Mouse (Mus musculus) hindbrain, embryonic 16.5 days (tissue): ENCODE data around the gene Mepce. TPM values are rescaled to one million over a fixed set of nuclear protein-coding genes. Genes with fewer than 3 reads are reported as not detected.
"Not testable (repeated sequence)": the region's sequence is repeated elsewhere in the genome, so short reads cannot be mapped to it uniquely, and the experiment has no call there.

Source experiments
- ATAC-seq: fragments of 200-750 bp; cut with Nextera tagmentation; 2 replicates; pipeline ENCODE4 v1.8.0; 2017; ENCODE audit warnings: moderate TSS enrichment, moderate library complexity
- H3K27ac ChIP-seq: fragments of 300-500 bp; sonication (generic); 2 replicates; pipeline ENCODE4 v1.5.1; 2014; ENCODE audit warnings: low read depth, mild to moderate bottlenecking, control low read depth, low read length, moderate library complexity
- H3K27me3 ChIP-seq: fragments of 300-500 bp; sonication (generic); replicated peaks from 2 replicates; pipeline ENCODE4 v1.6.1; 2014; ENCODE audit warnings: low read length; ENCODE audit not compliant: control insufficient read depth, insufficient read depth
- H3K36me3 ChIP-seq: fragments of 300-500 bp; sonication (generic); 2 replicates; pipeline ENCODE4 v1.6.1; 2014; ENCODE audit warnings: mild to moderate bottlenecking, low read length, moderate library complexity, mixed read lengths; ENCODE audit not compliant: control insufficient read depth, insufficient read depth
- H3K4me1 ChIP-seq: fragments of 300-500 bp; sonication (generic); 2 replicates; pipeline ENCODE4 v1.6.1; 2014; ENCODE audit warnings: low read depth, low read length; ENCODE audit not compliant: control insufficient read depth, insufficient read depth
- H3K4me2 ChIP-seq: fragments of 300-500 bp; sonication (generic); 2 replicates; pipeline ENCODE4 v1.6.1; 2014; ENCODE audit warnings: mild to moderate bottlenecking, low read length, control low read depth, moderate library complexity
- H3K4me3 ChIP-seq: fragments of 300-500 bp; sonication (generic); 2 replicates; pipeline ENCODE4 v1.5.1; 2014; ENCODE audit warnings: mild to moderate bottlenecking, low read length, control low read depth, moderate library complexity
- H3K9ac ChIP-seq: fragments of 300-500 bp; sonication (generic); 2 replicates; pipeline ENCODE4 v1.6.1; 2014; ENCODE audit warnings: low read depth, mild to moderate bottlenecking, control low read depth, low read length, moderate library complexity
- H3K9me3 ChIP-seq: fragments of 300-500 bp; sonication (generic); 2 replicates; pipeline ENCODE4 v1.6.1; 2014; ENCODE audit warnings: mild to moderate bottlenecking, low read length, moderate library complexity; ENCODE audit not compliant: control insufficient read depth
- WGBS: fragments of 180-500 bp; shearing (Covaris S2); extraction: QIAGEN DNeasy Blood & Tissue Kit; methylation state at CpG from one replicate; pipeline ENCODE4 v1.1.7; 2014; 5-methylcytosine and 5-hydroxymethylcytosine counted together
- polyA plus RNA-seq: library from polyadenylated mRNA; unstranded; fragments of >200 nt; fragmentation: Nextera tagmentation; extraction: Ambion mirVana; gene quantifications from 2 replicates; pipeline ENCODE4 v1.2.1, GENCODE M21; 2015

Mepce gene
- polyA plus RNA-seq: 11.1 and 12.2 TPM in 2 replicates

GRCm38 (mm10) chr5:137787151-137787928, at the start of gene Mepce, which contains the start of gene Zcwpw1:
Gene Mepce (minus strand): TSS chr5:137787655.
Gene Zcwpw1 (plus strand): TSS chr5:137787798.
- H3K4me1 ChIP-seq: peaks cover 34% of the 10 kb centered on the region

GRCm38 (mm10) chr5:137837110-137837509, 49.7 kb upstream of the Mepce start:
- not testable (repeated sequence) for H3K4me2 ChIP-seq, H3K27ac ChIP-seq, ATAC-seq, H3K4me3 ChIP-seq, H3K36me3 ChIP-seq, H3K27me3 ChIP-seq, H3K9me3 ChIP-seq, H3K9ac ChIP-seq, H3K4me1 ChIP-seq

More at GRCm38 (mm10) chr5:137787151-137787928, at the start of gene Mepce, which contains the start of gene Zcwpw1:
- peak within 1 kb of the TSS; percentile 99 for H3K27ac ChIP-seq
- H3K9me3 ChIP-seq: no peaks in the 10 kb centered on the region
- peaks cover 6% of the 10 kb centered on the region; the same call in 1 of the 2 replicates for H3K36me3 ChIP-seq
- peak; percentile 71 for ATAC-seq
- H3K9ac ChIP-seq: peak within 1 kb of the TSS; percentile 87
- H3K4me3 ChIP-seq: peak within 1 kb of the TSS; percentile 77
- no peaks in the 10 kb centered on the region for H3K27me3 ChIP-seq
- WGBS: under 1% methylated on average over 48 of the region's 48 CpGs
- peak within 1 kb of the TSS; percentile 73 for H3K4me2 ChIP-seq

GRCm38 (mm10) chr5:137836611-137837010, 49.2 kb upstream of the Mepce start:
- H3K27me3 ChIP-seq: no peaks in the 10 kb centered on the region
- no peaks in the 10 kb centered on the region for H3K4me1 ChIP-seq
- no peaks in the 10 kb centered on the region for H3K9me3 ChIP-seq
- no peak overlapping the region for H3K4me2 ChIP-seq
- no peak overlapping the region for H3K4me3 ChIP-seq
- H3K36me3 ChIP-seq: no peaks in the 10 kb centered on the region
- no peak for ATAC-seq
- H3K9ac ChIP-seq: no peak overlapping the region
- no peak overlapping the region for H3K27ac ChIP-seq

GRCm38 (mm10) chr5:137835966-137836520, 48.6 kb upstream of the Mepce start, which contains the start of gene Pilra:
Gene Pilra (minus strand): TSS chr5:137836281.
- H3K27me3 ChIP-seq, H3K4me2 ChIP-seq, H3K4me3 ChIP-seq, H3K4me1 ChIP-seq, H3K9me3 ChIP-seq, H3K36me3 ChIP-seq, ATAC-seq, H3K27ac ChIP-seq, H3K9ac ChIP-seq: not testable (repeated sequence)
- WGBS: 78% methylated on average over 1 of the region's 2 CpGs

GRCm38 (mm10) chr5:137833500-137833899, 46.0 kb upstream of the Mepce start:
- Histone ChIP-seq H3K9ac (no peak overlapping the region), H3K4me2 (no peak overlapping the region), H3K4me1 (no peaks in the 10 kb centered on the region), H3K9me3 (no peaks in the 10 kb centered on the region), H3K27ac (no peak overlapping the region), H3K4me3 (no peak overlapping the region), H3K36me3 (no peaks in the 10 kb centered on the region), H3K27me3 (no peaks in the 10 kb centered on the region)
- 70% methylated on average over 4 of the region's 4 CpGs for WGBS
- ATAC-seq: no peak

GRCm38 (mm10) chr5:137831506-137831905, 44.1 kb upstream of the Mepce start:
- WGBS: 83% methylated on average over 6 of the region's 6 CpGs
- no peak for ATAC-seq

GRCm38 (mm10) chr5:137831106-137831505, 43.7 kb upstream of the Mepce start:
- no peak for ATAC-seq
- Histone ChIP-seq H3K36me3 (no peaks in the 10 kb centered on the region), H3K9me3 (no peaks in the 10 kb centered on the region), H3K4me1 (no peaks in the 10 kb centered on the region), H3K4me3 (no peak overlapping the region), H3K9ac (no peak overlapping the region), H3K4me2 (no peak overlapping the region), H3K27ac (no peak overlapping the region), H3K27me3 (no peaks in the 10 kb centered on the region)
- WGBS: 90% methylated on average over 4 of the region's 4 CpGs

More at GRCm38 (mm10) chr5:137831506-137831905, 44.1 kb upstream of the Mepce start:
- Histone ChIP-seq H3K4me1 (no peaks in the 10 kb centered on the region), H3K9me3 (no peaks in the 10 kb centered on the region), H3K27me3 (no peaks in the 10 kb centered on the region), H3K4me3 (no peak overlapping the region), H3K27ac (no peak overlapping the region), H3K36me3 (no peaks in the 10 kb centered on the region), H3K9ac (no peak overlapping the region), H3K4me2 (no peak overlapping the region)

GRCm38 (mm10) chr5:137830238-137830637, 42.8 kb upstream of the Mepce start:
- Histone ChIP-seq H3K9me3 (no peaks in the 10 kb centered on the region), H3K27ac (no peak overlapping the region), H3K9ac (no peak overlapping the region), H3K4me1 (no peaks in the 10 kb centered on the region), H3K27me3 (no peaks in the 10 kb centered on the region), H3K4me3 (no peak overlapping the region), H3K36me3 (no peaks in the 10 kb centered on the region), H3K4me2 (no peak overlapping the region)
- ATAC-seq: no peak
- 86% methylated on average over 7 of the region's 7 CpGs for WGBS

GRCm38 (mm10) chr5:137828694-137829093, 41.2 kb upstream of the Mepce start:
- no peak for ATAC-seq
- H3K9me3 ChIP-seq: no peaks in the 10 kb centered on the region

More at GRCm38 (mm10) chr5:137828694-137829093, 41.2 kb upstream of the Mepce start:
- no peak overlapping the region for H3K4me3 ChIP-seq
- no peaks in the 10 kb centered on the region for H3K27me3 ChIP-seq
- no peak overlapping the region for H3K9ac ChIP-seq
- no peak overlapping the region for H3K27ac ChIP-seq
- H3K4me1 ChIP-seq: no peaks in the 10 kb centered on the region
- WGBS: 87% methylated on average over 6 of the region's 6 CpGs
- no peaks in the 10 kb centered on the region for H3K36me3 ChIP-seq
- H3K4me2 ChIP-seq: no peak overlapping the region
